8 mouse cellular contexts compared by ENCODE assay signal in the genomic region with DNA sequence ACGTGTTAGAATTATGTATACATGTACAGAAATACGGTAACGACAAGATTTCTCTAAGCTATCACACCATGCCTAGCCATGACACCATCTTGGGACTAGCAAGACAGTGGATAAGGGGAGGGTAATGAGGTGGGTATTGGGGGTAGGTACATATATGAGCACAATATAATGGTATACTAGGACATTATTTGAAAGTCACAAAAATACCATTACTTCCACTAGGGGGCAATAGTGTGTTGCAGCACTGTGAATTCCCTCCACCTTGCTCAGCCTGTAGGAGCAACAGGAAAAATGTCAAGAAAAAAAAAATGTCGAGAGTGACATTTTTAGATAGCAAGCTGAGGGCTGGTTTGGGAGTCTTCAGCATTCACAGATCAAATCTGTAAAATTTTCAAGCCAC.
DNase-seq lines count a peak whose midpoint lies in the region; ATAC-seq and TF ChIP-seq lines count a peak whose summit lies in the region.

No protein-coding gene starts in this region.

- DNase-seq in heart, adult 11 months = no peak
- DNase-seq in 3T3-L1 (ENCODE audit: low read depth, low spot score) = peak; percentile 86
- peak; percentile 82 for DNase-seq in NIH3T3 (ENCODE audit: low read depth)
- no peak for DNase-seq in stomach, postnatal 0 days (ENCODE audit: low spot score)
- no peak for DNase-seq in adrenal gland, adult 2 months

- 0 out of 2 replicates have a peak overlapping the region, but pooled peaks have one; percentile 53 for H3K27ac ChIP-seq in heart, embryonic 13.5 days (replicated peaks)
- no peak overlapping the region for H3K27ac ChIP-seq in stomach, postnatal 0 days (replicated peaks)

- H3K27me3 ChIP-seq in heart, embryonic 13.5 days (replicated peaks) = no peaks in the 10 kb centered on the region
- H3K27me3 ChIP-seq in stomach, postnatal 0 days (ENCODE audit: control insufficient read depth, insufficient read depth, low read length) = no peaks in the 10 kb centered on the region

- peaks cover 3% of the 10 kb centered on the region; the same call in 1 of the 2 replicates for H3K36me3 ChIP-seq in heart, embryonic 13.5 days
- H3K36me3 ChIP-seq in stomach, postnatal 0 days (ENCODE audit: control insufficient read depth, insufficient read depth, low read length) = peaks cover 5% of the 10 kb centered on the region; the same call in 1 of the 2 replicates

- ATAC-seq in heart, embryonic 13.5 days (ENCODE audit: extremely low read depth, insufficient number of reproducible peaks, low FRiP score, low TSS enrichment) = no peak
- ATAC-seq in hematopoietic stem cell, adult 5-6 weeks (replicated peaks in 1 of 2; ENCODE audit: insufficient read depth in 1 of 2, low FRiP score in 2 of 2, low TSS enrichment in 1 of 2, low read depth in 1 of 2, poor library complexity in 2 of 2, severe bottlenecking in 2 of 2) = peak; percentile 54 to 55; a peak in 2 of 4 replicates
- ATAC-seq in stomach, postnatal 0 days (ENCODE audit: low FRiP score, low TSS enrichment) = peak; percentile 21; the same call in 1 of the 2 replicates
- no peak for ATAC-seq in monocyte, adult 5-6 weeks (replicated peaks; ENCODE audit: insufficient number of reproducible peaks, low FRiP score, low TSS enrichment, poor library complexity, severe bottlenecking)

- peaks cover 43% of the 10 kb centered on the region for H3K4me1 ChIP-seq in heart, embryonic 13.5 days
- H3K4me1 ChIP-seq in stomach, postnatal 0 days (replicated peaks; ENCODE audit: control insufficient read depth, insufficient read depth) = no peaks in the 10 kb centered on the region; the same call in 1 of the 2 replicates

- TF ChIP-seq CTCF in stomach, postnatal 0 days (IDR thresholded peaks at IDR 0.05; ENCODE audit: low read depth) = peak; percentile 87

- no peak overlapping the region for H3K4me3 ChIP-seq in heart, embryonic 13.5 days
- no peak overlapping the region for H3K4me3 ChIP-seq in stomach, postnatal 0 days (ENCODE audit: low read depth, low read length)

- no peaks in the 10 kb centered on the region for H3K9me3 ChIP-seq in heart, embryonic 13.5 days
- no peaks in the 10 kb centered on the region for H3K9me3 ChIP-seq in stomach, postnatal 0 days (ENCODE audit: control insufficient read depth, low read length)

- no peak overlapping the region for H3K9ac ChIP-seq in heart, embryonic 13.5 days
- no peak overlapping the region for H3K9ac ChIP-seq in stomach, postnatal 0 days (ENCODE audit: low read length)

- no peak overlapping the region for H3K4me2 ChIP-seq in heart, embryonic 13.5 days
- H3K4me2 ChIP-seq in stomach, postnatal 0 days (replicated peaks; ENCODE audit: low read depth) = no peak overlapping the region

- TF ChIP-seq EP300 in stomach, postnatal 0 days (optimal IDR thresholded peaks at IDR 0.05) = no peak

- 66% methylated on average over 4 of the region's 4 CpGs for WGBS in heart, embryonic 13.5 days
- WGBS in stomach, postnatal 0 days = 74% methylated on average over 4 of the region's 4 CpGs

Comparison
In these comparisons a context has a peak if more than half of its experiments do, and no peak if none do; other contexts are left out.
1. ATAC-seq: peak in hematopoietic stem cell, adult 5-6 weeks (2 of 2) and stomach, postnatal 0 days (single experiment); none in heart, embryonic 13.5 days (single experiment) and monocyte, adult 5-6 weeks (single experiment).
2. DNase-seq: peak in 3T3-L1 (single experiment) and NIH3T3 (single experiment); none in heart, adult 11 months (single experiment), stomach, postnatal 0 days (single experiment) and adrenal gland, adult 2 months (single experiment).